Mouse (Mus musculus): ENCODE measurements around the gene Siglec1. TPM values are rescaled to one million over a fixed set of nuclear protein-coding genes. Genes with fewer than 3 reads are reported as not detected.

Siglec1 gene
- polyA plus RNA-seq, 1 experiment from 2014 or later: 0.47 TPM

GRCm38 (mm10) chr2:131088581-131088980 is 2.0 kb upstream of the Siglec1 start:
- Histone ChIP-seq H3K36me3 (ENCODE audit: control insufficient read depth, insufficient read depth, low read length) (no peaks in the 10 kb centered on the region), H3K4me1 (ENCODE audit: control insufficient read depth, insufficient read depth, low read length) (no peaks in the 10 kb centered on the region), H3K9ac (ENCODE audit: low read depth, low read length) (no peak overlapping the region), H3K27ac (ENCODE audit: low read depth, low read length) (no peak overlapping the region), H3K9me3 (ENCODE audit: control insufficient read depth, low read length) (no peaks in the 10 kb centered on the region), H3K4me3 (ENCODE audit: low read length) (no peak overlapping the region), H3K27me3 (ENCODE audit: control insufficient read depth, insufficient read depth, low read length) (no peaks in the 10 kb centered on the region), H3K4me2 (replicated peaks; ENCODE audit: low read depth, low read length) (no peak overlapping the region)
- WGBS: 82% methylated on average over 4 of the region's 4 CpGs
- no peak for ATAC-seq (ENCODE audit: low FRiP score, low TSS enrichment)

DNA sequence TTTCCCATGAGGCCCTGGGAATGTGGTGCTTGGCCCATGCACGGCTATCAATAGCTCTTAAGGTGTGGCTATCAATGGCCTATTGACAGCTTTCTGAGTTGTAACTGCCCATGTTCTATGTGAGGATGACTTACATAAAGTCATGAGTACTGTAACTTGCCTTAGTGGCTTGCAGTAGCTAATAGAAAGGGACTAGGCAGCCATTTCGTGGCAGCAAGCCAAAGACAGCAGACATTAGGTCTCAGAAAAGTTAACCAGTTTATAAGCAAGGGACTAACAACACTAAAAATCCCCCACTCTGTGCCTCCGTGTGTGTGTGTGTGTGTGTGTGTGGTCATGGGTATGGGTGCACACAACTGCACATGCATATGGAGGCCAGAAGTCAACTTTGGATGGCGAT is 2.4 kb downstream of the Siglec1 start:
- no peaks in the 10 kb centered on the region for H3K9me3 ChIP-seq (ENCODE audit: control insufficient read depth, low read length)
- no peaks in the 10 kb centered on the region for H3K36me3 ChIP-seq (ENCODE audit: control insufficient read depth, insufficient read depth, low read length)
- no peaks in the 10 kb centered on the region for H3K4me1 ChIP-seq (ENCODE audit: control insufficient read depth, insufficient read depth, low read length)
- H3K4me2 ChIP-seq (replicated peaks; ENCODE audit: low read depth, low read length): no peak overlapping the region
- 87% methylated on average over 4 of the region's 4 CpGs for WGBS
- no peak overlapping the region for H3K27ac ChIP-seq (ENCODE audit: low read depth, low read length)
- ATAC-seq (ENCODE audit: low FRiP score, low TSS enrichment): no peak
- 0 out of 2 replicates have a peak, but pooled peaks cover 3% of the 10 kb centered on the region for H3K27me3 ChIP-seq (ENCODE audit: control insufficient read depth, insufficient read depth, low read length)
- H3K9ac ChIP-seq (ENCODE audit: low read depth, low read length): no peak overlapping the region
- no peak overlapping the region for H3K4me3 ChIP-seq (ENCODE audit: low read length)

DNA sequence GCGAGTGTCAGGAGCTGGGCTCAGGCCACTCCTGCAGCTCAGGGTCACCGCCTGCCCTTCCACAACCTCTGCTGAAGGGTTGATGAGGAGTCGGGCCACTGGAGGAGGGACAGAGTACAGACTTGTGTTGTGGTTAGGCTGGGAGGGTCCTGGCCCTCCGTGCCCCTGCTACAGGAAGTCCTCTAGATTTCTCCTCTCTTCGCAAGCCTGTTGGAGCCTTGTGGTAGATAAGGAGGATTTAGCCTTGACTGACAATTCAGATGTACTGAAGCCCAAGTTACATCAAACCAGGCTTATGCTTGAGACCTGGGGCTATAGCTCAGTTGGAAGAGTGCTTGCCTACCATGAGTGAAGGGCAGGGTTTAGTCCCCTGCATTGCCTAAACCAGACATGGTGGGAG is 6.1 kb downstream of the Siglec1 start:
- WGBS: 73% methylated on average over 5 of the region's 5 CpGs
- ATAC-seq (ENCODE audit: low FRiP score, low TSS enrichment): no peak
- no peak overlapping the region for H3K4me3 ChIP-seq (ENCODE audit: low read length)
- H3K9me3 ChIP-seq (ENCODE audit: control insufficient read depth, low read length): no peaks in the 10 kb centered on the region
- H3K4me2 ChIP-seq (replicated peaks; ENCODE audit: low read depth, low read length): no peak overlapping the region
- H3K27ac ChIP-seq (ENCODE audit: low read depth, low read length): no peak overlapping the region
- H3K9ac ChIP-seq (ENCODE audit: low read depth, low read length): no peak overlapping the region
- no peaks in the 10 kb centered on the region for H3K36me3 ChIP-seq (ENCODE audit: control insufficient read depth, insufficient read depth, low read length)
- H3K27me3 ChIP-seq (ENCODE audit: control insufficient read depth, insufficient read depth, low read length): 0 out of 2 replicates have a peak, but pooled peaks cover 4% of the 10 kb centered on the region
- no peaks in the 10 kb centered on the region for H3K4me1 ChIP-seq (ENCODE audit: control insufficient read depth, insufficient read depth, low read length)

DNA sequence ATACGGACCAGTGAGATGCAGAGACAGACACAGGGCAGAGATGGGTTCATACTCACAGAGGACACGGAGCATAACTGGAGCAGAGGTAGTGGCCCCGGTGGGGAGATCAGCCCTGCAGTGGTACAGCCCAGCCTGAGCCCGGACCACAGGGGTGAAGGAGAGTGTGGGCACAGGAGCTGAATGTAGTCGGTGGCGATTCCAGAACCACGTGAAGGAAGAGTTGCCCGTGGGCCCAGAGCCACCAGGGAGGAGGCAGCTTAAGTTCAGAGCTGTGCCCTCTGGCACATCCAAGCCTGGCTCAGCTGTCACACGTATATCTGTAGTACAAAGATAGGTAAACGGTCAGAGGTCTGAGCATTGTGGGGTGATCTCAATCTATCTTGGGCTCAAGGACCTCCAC is 14.0 kb downstream of the Siglec1 start:
- no peak overlapping the region for H3K4me2 ChIP-seq (replicated peaks; ENCODE audit: low read depth, low read length)
- no peaks in the 10 kb centered on the region for H3K9me3 ChIP-seq (ENCODE audit: control insufficient read depth, low read length)
- ATAC-seq (ENCODE audit: low FRiP score, low TSS enrichment): no peak
- H3K4me3 ChIP-seq (ENCODE audit: low read length): no peak overlapping the region
- H3K9ac ChIP-seq (ENCODE audit: low read depth, low read length): no peak overlapping the region
- H3K27me3 ChIP-seq (ENCODE audit: control insufficient read depth, insufficient read depth, low read length): no peaks in the 10 kb centered on the region
- no peak overlapping the region for H3K27ac ChIP-seq (ENCODE audit: low read depth, low read length)
- 0 out of 2 replicates have a peak, but pooled peaks cover 3% of the 10 kb centered on the region for H3K4me1 ChIP-seq (ENCODE audit: control insufficient read depth, insufficient read depth, low read length)
- WGBS: 86% methylated on average over 10 of the region's 10 CpGs
- no peaks in the 10 kb centered on the region for H3K36me3 ChIP-seq (ENCODE audit: control insufficient read depth, insufficient read depth, low read length)

DNA sequence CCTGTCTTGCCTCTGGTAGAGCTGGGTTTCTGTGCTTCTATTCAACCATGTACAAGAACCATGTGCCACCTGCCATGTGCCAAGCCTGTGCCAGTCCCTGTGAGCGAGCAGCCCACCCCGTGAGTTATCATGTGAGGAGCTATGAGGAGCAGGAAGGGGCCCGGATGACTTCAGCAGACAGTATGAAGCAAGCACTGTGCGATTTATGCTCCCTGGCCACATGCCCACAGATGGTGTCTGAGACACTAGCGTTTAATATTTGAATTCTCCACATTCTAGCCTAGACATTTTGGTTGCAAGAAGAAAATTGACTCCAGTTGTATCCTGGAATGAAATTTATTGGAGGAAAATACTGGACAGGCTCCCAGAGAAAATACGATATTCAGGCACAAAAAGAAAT is 19.1 kb downstream of the Siglec1 start:
- H3K36me3 ChIP-seq (ENCODE audit: control insufficient read depth, insufficient read depth, low read length): no peaks in the 10 kb centered on the region
- ATAC-seq (ENCODE audit: low FRiP score, low TSS enrichment): no peak
- 64% methylated on average over 6 of the region's 6 CpGs for WGBS
- H3K4me2 ChIP-seq (replicated peaks; ENCODE audit: low read depth, low read length): no peak overlapping the region
- H3K27me3 ChIP-seq (ENCODE audit: control insufficient read depth, insufficient read depth, low read length): peaks cover 15% of the 10 kb centered on the region; the same call in 1 of the 2 replicates
- H3K4me1 ChIP-seq (ENCODE audit: control insufficient read depth, insufficient read depth, low read length): 0 out of 2 replicates have a peak, but pooled peaks cover 3% of the 10 kb centered on the region
- no peaks in the 10 kb centered on the region for H3K9me3 ChIP-seq (ENCODE audit: control insufficient read depth, low read length)
- no peak overlapping the region for H3K9ac ChIP-seq (ENCODE audit: low read depth, low read length)
- no peak overlapping the region for H3K27ac ChIP-seq (ENCODE audit: low read depth, low read length)
- H3K4me3 ChIP-seq (ENCODE audit: low read length): no peak overlapping the region

- Histone ChIP-seq H3K4me1 (ENCODE audit: control insufficient read depth, insufficient read depth, low read length) (0 out of 2 replicates have a peak, but pooled peaks cover 3% of the 10 kb centered on the region), H3K4me2 (replicated peaks; ENCODE audit: low read depth, low read length) (no peak overlapping the region), H3K36me3 (ENCODE audit: control insufficient read depth, insufficient read depth, low read length) (no peaks in the 10 kb centered on the region), H3K9ac (ENCODE audit: low read depth, low read length) (no peak overlapping the region), H3K27me3 (ENCODE audit: control insufficient read depth, insufficient read depth, low read length) (peaks cover 21% of the 10 kb centered on the region; the same call in 1 of the 2 replicates), H3K9me3 (ENCODE audit: control insufficient read depth, low read length) (no peaks in the 10 kb centered on the region), H3K27ac (ENCODE audit: low read depth, low read length) (no peak overlapping the region), H3K4me3 (ENCODE audit: low read length) (no peak overlapping the region)
- ATAC-seq (ENCODE audit: low FRiP score, low TSS enrichment): no peak
- WGBS: 52% methylated on average over 9 of the region's 9 CpGs
Measured at GRCm38 (mm10) chr2:131066342-131066741, 20.2 kb downstream of the Siglec1 start.

DNA sequence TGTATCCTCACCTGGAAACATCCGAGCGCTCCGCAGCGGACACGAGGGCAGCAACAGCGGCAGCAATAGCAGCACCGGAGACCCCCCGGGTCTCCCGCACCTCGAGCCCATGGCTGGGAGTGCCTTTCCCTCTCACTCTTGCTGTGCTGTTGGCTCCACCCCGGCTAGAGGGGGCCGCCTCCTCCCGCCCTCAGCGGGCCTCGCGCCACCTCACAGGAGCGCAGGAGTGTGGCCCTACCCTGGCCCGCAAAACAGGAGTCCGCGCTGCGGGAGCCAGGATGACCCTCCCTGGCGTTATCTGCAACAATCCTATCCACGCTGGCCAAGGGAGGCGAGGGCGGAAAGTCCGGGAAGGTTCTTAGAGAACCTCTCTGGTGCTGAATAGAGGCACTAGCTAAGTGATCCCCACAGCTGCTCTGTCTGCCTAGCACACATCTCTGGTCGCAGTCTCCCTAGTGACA is 23.1 kb downstream of the Siglec1 start, which contains the start of gene Adam33:
Gene Adam33, minus strand, starts transcription at position 411 of the 461 bp plus-strand sequence.
- ATAC-seq (ENCODE audit: low FRiP score, low TSS enrichment): peak; percentile 56
- Histone ChIP-seq H3K27me3 (ENCODE audit: control insufficient read depth, insufficient read depth, low read length) (peaks cover 21% of the 10 kb centered on the region; the same call in 1 of the 2 replicates), H3K9ac (ENCODE audit: low read depth, low read length) (peak within 1 kb of the TSS; percentile 25), H3K9me3 (ENCODE audit: control insufficient read depth, low read length) (no peaks in the 10 kb centered on the region), H3K36me3 (ENCODE audit: control insufficient read depth, insufficient read depth, low read length) (no peaks in the 10 kb centered on the region), H3K4me3 (ENCODE audit: low read length) (peak within 1 kb of the TSS; percentile 20), H3K4me1 (ENCODE audit: control insufficient read depth, insufficient read depth, low read length) (peaks cover 12% of the 10 kb centered on the region), H3K27ac (ENCODE audit: low read depth, low read length) (no peak within 1 kb of the TSS), H3K4me2 (replicated peaks; ENCODE audit: low read depth, low read length) (peak within 1 kb of the TSS; percentile 45)
- 4% methylated on average over 23 of the region's 27 CpGs for WGBS

- Histone ChIP-seq H3K4me1 (ENCODE audit: control insufficient read depth, insufficient read depth, low read length) (peaks cover 12% of the 10 kb centered on the region), H3K27ac (ENCODE audit: low read depth, low read length) (no peak overlapping the region), H3K9me3 (ENCODE audit: control insufficient read depth, low read length) (no peaks in the 10 kb centered on the region), H3K27me3 (ENCODE audit: control insufficient read depth, insufficient read depth, low read length) (peaks cover 22% of the 10 kb centered on the region; the same call in 1 of the 2 replicates), H3K4me3 (ENCODE audit: low read length) (no peak overlapping the region), H3K36me3 (ENCODE audit: control insufficient read depth, insufficient read depth, low read length) (no peaks in the 10 kb centered on the region), H3K9ac (ENCODE audit: low read depth, low read length) (no peak overlapping the region), H3K4me2 (replicated peaks; ENCODE audit: low read depth, low read length) (no peak overlapping the region)
- WGBS: 71% methylated on average over 5 of the region's 5 CpGs
- ATAC-seq (ENCODE audit: low FRiP score, low TSS enrichment): no peak
Measured at GRCm38 (mm10) chr2:131061607-131062006, 25.0 kb downstream of the Siglec1 start.

DNA sequence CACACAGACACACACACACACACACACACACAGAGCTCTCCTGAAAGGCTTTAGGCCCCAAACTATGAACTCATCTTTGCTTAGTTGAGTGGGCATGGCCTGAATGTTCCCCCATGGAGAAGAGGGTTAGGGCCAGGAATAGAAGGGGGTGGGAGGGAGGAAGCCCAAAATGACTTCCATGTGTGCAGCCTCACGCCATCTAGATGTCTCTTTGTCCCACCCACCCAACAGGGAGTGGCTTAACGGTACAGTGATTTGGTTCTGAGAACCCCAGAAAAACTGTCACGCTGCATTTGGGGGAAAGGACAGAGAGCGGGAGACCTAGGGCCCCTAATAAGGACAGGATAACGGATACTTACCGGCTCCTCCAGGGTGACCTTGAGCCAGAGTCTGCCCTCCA is 25.8 kb downstream of the Siglec1 start:
- Histone ChIP-seq H3K4me1 (ENCODE audit: control insufficient read depth, insufficient read depth, low read length) (peaks cover 15% of the 10 kb centered on the region), H3K36me3 (ENCODE audit: control insufficient read depth, insufficient read depth, low read length) (no peaks in the 10 kb centered on the region), H3K27me3 (ENCODE audit: control insufficient read depth, insufficient read depth, low read length) (peaks cover 28% of the 10 kb centered on the region; the same call in 1 of the 2 replicates), H3K9ac (ENCODE audit: low read depth, low read length) (no peak overlapping the region), H3K27ac (ENCODE audit: low read depth, low read length) (no peak overlapping the region; the same call in 1 of the 2 replicates), H3K4me2 (replicated peaks; ENCODE audit: low read depth, low read length) (no peak overlapping the region), H3K9me3 (ENCODE audit: control insufficient read depth, low read length) (no peaks in the 10 kb centered on the region), H3K4me3 (ENCODE audit: low read length) (no peak overlapping the region)
- 54% methylated on average over 6 of the region's 6 CpGs for WGBS
- ATAC-seq (ENCODE audit: low FRiP score, low TSS enrichment): no peak

Measured in kidney, embryonic 14.5 days (tissue).